Mouse (Mus musculus): ENCODE results near the gene Fut1.

DNA sequence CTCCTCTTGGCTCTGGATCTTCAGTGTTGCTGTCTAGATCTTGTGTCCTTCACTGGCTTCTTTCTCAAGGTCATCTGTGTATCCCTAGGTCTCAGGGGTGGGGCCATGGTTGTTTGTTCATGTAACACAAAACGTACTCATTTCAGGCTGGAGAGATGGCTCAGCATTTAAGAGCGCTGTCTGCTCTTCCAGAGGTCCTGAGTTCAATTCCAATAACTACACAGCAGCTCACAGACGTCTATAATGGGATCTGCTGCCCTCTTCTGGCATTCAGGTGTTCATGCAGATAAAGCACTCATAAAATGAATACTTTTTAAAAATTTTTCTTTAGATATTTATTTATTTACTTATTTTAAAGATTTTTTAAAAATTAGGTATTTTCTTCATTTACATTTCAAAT is 26.2 kb upstream of the Fut1 start:
- TF ChIP-seq CTCF (IDR thresholded peaks at IDR 0.05; ENCODE audit: extremely low read depth, insufficient read depth, insufficient read length, insufficient replicate concordance) (no peak), POLR2A (IDR thresholded peaks at IDR 0.05; ENCODE audit: low read depth, low read length) (no peak)

All from spleen, adult 2 months (tissue).